Mouse (Mus musculus) hindbrain, embryonic 16.5 days (tissue): ENCODE data around the gene Tmem183a. TPM values are rescaled to one million over a fixed set of nuclear protein-coding genes. Genes with fewer than 3 reads are reported as not detected.

Experiments used
- ATAC-seq: fragments of 200-750 bp; cut with Nextera tagmentation; 2 replicates; pipeline ENCODE4 v1.8.0; 2017; ENCODE audit warnings: moderate TSS enrichment, moderate library complexity
- H3K27ac ChIP-seq: fragments of 300-500 bp; sonication (generic); 2 replicates; pipeline ENCODE4 v1.5.1; 2014; ENCODE audit warnings: low read depth, mild to moderate bottlenecking, control low read depth, low read length, moderate library complexity
- H3K27me3 ChIP-seq: fragments of 300-500 bp; sonication (generic); replicated peaks from 2 replicates; pipeline ENCODE4 v1.6.1; 2014; ENCODE audit warnings: low read length; ENCODE audit not compliant: control insufficient read depth, insufficient read depth
- H3K36me3 ChIP-seq: fragments of 300-500 bp; sonication (generic); 2 replicates; pipeline ENCODE4 v1.6.1; 2014; ENCODE audit warnings: mild to moderate bottlenecking, low read length, moderate library complexity, mixed read lengths; ENCODE audit not compliant: control insufficient read depth, insufficient read depth
- H3K4me1 ChIP-seq: fragments of 300-500 bp; sonication (generic); 2 replicates; pipeline ENCODE4 v1.6.1; 2014; ENCODE audit warnings: low read depth, low read length; ENCODE audit not compliant: control insufficient read depth, insufficient read depth
- H3K4me2 ChIP-seq: fragments of 300-500 bp; sonication (generic); 2 replicates; pipeline ENCODE4 v1.6.1; 2014; ENCODE audit warnings: mild to moderate bottlenecking, low read length, control low read depth, moderate library complexity
- H3K4me3 ChIP-seq: fragments of 300-500 bp; sonication (generic); 2 replicates; pipeline ENCODE4 v1.5.1; 2014; ENCODE audit warnings: mild to moderate bottlenecking, low read length, control low read depth, moderate library complexity
- H3K9ac ChIP-seq: fragments of 300-500 bp; sonication (generic); 2 replicates; pipeline ENCODE4 v1.6.1; 2014; ENCODE audit warnings: low read depth, mild to moderate bottlenecking, control low read depth, low read length, moderate library complexity
- H3K9me3 ChIP-seq: fragments of 300-500 bp; sonication (generic); 2 replicates; pipeline ENCODE4 v1.6.1; 2014; ENCODE audit warnings: mild to moderate bottlenecking, low read length, moderate library complexity; ENCODE audit not compliant: control insufficient read depth
- WGBS: fragments of 180-500 bp; shearing (Covaris S2); extraction: QIAGEN DNeasy Blood & Tissue Kit; methylation state at CpG from one replicate; pipeline ENCODE4 v1.1.7; 2014; 5-methylcytosine and 5-hydroxymethylcytosine counted together
- polyA plus RNA-seq: library from polyadenylated mRNA; unstranded; fragments of >200 nt; fragmentation: Nextera tagmentation; extraction: Ambion mirVana; gene quantifications from 2 replicates; pipeline ENCODE4 v1.2.1, GENCODE M21; 2015

Tmem183a gene
- polyA plus RNA-seq, 1 experiment from 2014 or later, result 132 TPM

DNA sequence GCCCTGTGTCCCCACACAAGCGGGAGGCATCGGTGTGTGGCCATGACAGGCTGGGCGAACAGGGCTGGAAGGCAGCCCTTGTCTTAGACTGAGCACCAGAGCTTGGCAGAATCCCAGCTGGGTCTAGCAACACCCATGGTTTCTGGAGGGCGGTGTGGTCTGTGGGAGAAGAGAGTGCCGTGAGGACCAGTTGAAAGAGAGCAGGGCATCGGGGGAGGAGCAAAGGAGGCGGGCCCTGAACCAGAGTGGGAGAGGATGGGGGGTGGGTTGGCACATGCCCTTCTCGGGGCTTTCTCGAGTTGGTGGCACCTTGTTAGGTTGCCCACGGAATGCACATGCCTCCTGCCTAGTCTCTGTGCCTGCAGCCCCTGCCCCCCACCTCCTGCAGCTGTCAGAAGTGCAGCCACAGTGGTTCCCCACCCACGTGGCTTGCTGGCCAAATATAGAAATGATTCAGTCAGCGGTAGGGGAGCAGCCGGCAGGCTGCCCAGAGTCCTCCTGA lies 29.0 kb downstream of the Tmem183a start, which contains the start of gene Ppfia4:
Gene Ppfia4, minus strand, starts transcription at position 159 of the 502 bp plus-strand sequence.
- Histone ChIP-seq H3K4me2 (no peak within 1 kb of the TSS), H3K9ac (no peak within 1 kb of the TSS)

GRCm38 (mm10) chr1:134331879-134332635 lies 29.7 kb downstream of the Tmem183a start:
- Histone ChIP-seq H3K9me3 (no peaks in the 10 kb centered on the region), H3K9ac (no peak overlapping the region), H3K27me3 (no peaks in the 10 kb centered on the region), H3K4me2 (no peak overlapping the region), H3K4me1 (peaks cover 3% of the 10 kb centered on the region; the same call in 1 of the 2 replicates), H3K4me3 (no peak overlapping the region), H3K27ac (no peak overlapping the region), H3K36me3 (peaks cover 2% of the 10 kb centered on the region)
- 58% methylated on average over 20 of the region's 20 CpGs for WGBS
- no peak; the same call in 1 of the 2 replicates for ATAC-seq

More for the DNA sequence above, 29.0 kb downstream of the Tmem183a start, which contains the start of gene Ppfia4:
- H3K9me3 ChIP-seq, result no peaks in the 10 kb centered on the region
- no peaks in the 10 kb centered on the region for H3K36me3 ChIP-seq
- 46% methylated on average over 13 of the region's 13 CpGs for WGBS
- no peak within 1 kb of the TSS for H3K4me3 ChIP-seq
- peaks cover 3% of the 10 kb centered on the region; the same call in 1 of the 2 replicates for H3K4me1 ChIP-seq
- ATAC-seq, result peak; percentile 72
- H3K27ac ChIP-seq, result no peak within 1 kb of the TSS
- H3K27me3 ChIP-seq, result no peaks in the 10 kb centered on the region

DNA sequence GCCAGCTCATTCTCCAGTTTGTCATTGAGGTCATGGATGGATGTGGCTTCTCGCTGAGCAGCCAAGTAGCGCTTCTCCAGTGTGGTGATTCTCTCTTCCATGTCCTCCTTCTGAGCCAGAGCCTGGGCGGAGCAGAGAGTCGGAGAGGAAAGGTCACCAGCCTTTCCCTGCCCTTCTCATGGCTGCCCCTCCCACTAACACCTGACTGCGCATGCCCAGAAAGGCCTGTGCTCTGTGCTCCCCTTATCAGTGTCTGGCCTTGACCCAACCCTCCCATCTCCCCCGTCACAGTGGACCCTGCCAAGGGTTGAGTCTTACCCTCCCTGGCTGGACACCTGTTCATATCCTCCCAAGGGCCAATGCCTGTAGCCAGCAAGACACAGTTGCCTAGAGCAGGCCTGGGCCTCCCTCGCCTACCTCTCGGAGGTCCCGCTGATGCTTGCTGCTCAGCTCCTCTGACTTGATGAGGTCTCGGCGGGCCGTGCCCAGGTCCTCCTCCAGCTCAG lies 34.9 kb downstream of the Tmem183a start:
- ATAC-seq, result no peak
- 91% methylated on average over 12 of the region's 12 CpGs for WGBS

DNA sequence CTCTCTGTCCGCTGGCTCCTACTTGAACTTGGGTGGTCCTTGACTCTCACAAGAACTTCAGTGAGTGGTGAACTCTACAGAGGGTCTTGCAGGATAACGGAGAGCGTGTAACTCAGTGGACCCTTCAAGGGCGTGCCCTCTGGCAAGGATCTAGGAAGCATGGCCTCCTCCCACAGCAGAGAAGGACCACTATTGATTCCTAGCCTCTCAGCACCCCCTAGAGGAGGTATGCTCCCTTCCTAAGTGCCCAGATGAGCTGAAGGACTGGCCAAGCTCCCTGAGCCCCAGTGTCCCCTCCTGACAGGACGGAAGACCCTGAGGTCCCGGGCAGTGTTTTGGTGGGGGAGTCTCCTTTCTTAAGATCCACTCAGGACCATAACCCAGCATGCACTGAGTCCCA lies 39.2 kb downstream of the Tmem183a start:
- H3K9me3 ChIP-seq, result no peaks in the 10 kb centered on the region
- no peak overlapping the region for H3K9ac ChIP-seq
- no peak for ATAC-seq
- no peak overlapping the region for H3K4me3 ChIP-seq
- no peaks in the 10 kb centered on the region for H3K27me3 ChIP-seq
- H3K36me3 ChIP-seq, result peaks cover 20% of the 10 kb centered on the region
- no peak overlapping the region for H3K27ac ChIP-seq
- H3K4me1 ChIP-seq, result no peaks in the 10 kb centered on the region; the same call in 1 of the 2 replicates
- H3K4me2 ChIP-seq, result no peak overlapping the region
- 94% methylated on average over 6 of the region's 6 CpGs for WGBS

More for the DNA sequence above, 34.9 kb downstream of the Tmem183a start:
- Histone ChIP-seq H3K4me3 (no peak overlapping the region), H3K27ac (no peak overlapping the region), H3K9ac (no peak overlapping the region), H3K36me3 (peaks cover 18% of the 10 kb centered on the region), H3K9me3 (no peaks in the 10 kb centered on the region), H3K4me2 (no peak overlapping the region), H3K27me3 (no peaks in the 10 kb centered on the region), H3K4me1 (no peaks in the 10 kb centered on the region)

- Histone ChIP-seq H3K4me2 (no peak overlapping the region), H3K36me3 (peaks cover 11% of the 10 kb centered on the region; the same call in 1 of the 2 replicates), H3K9ac (no peak overlapping the region), H3K27ac (no peak overlapping the region), H3K4me3 (no peak overlapping the region), H3K9me3 (no peaks in the 10 kb centered on the region), H3K27me3 (no peaks in the 10 kb centered on the region), H3K4me1 (no peaks in the 10 kb centered on the region; the same call in 1 of the 2 replicates)
- 0 out of 2 replicates have a peak, but pooled peaks have one; percentile 38 for ATAC-seq
- WGBS, result 39% methylated on average over 14 of the region's 14 CpGs
These were observed 41.0 kb downstream of the Tmem183a start for GRCm38 (mm10) chr1:134320691-134321301.

- Histone ChIP-seq H3K36me3 (peaks cover 10% of the 10 kb centered on the region), H3K4me2 (no peak overlapping the region), H3K4me3 (no peak overlapping the region), H3K27ac (no peak overlapping the region), H3K9ac (no peak overlapping the region), H3K9me3 (no peaks in the 10 kb centered on the region), H3K27me3 (no peaks in the 10 kb centered on the region), H3K4me1 (no peaks in the 10 kb centered on the region; the same call in 1 of the 2 replicates)
- 64% methylated on average over 5 of the region's 5 CpGs for WGBS
- ATAC-seq, result no peak
These were observed 43.5 kb downstream of the Tmem183a start for GRCm38 (mm10) chr1:134318261-134318660.

DNA sequence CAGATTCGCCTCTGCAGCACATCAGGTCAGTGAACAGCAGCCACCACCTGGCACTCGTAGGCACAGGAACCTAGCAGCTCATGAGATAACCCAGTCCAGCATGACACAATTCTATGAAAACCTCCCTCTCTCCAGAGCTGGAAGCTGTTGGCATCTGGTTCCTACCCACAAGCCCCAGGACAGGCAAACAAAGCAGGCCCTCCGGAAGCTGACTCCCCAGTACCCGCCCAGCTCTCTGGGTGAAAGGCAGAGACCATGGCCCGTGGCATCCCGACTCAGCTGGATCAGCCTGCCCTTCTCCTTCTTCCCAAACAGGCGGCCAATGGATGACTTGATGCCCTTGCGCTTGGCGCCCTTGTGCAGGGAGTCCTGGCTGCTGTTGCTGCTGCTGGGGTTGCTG lies 45.4 kb downstream of the Tmem183a start:
- Histone ChIP-seq H3K4me1 (no peaks in the 10 kb centered on the region; the same call in 1 of the 2 replicates), H3K4me2 (no peak overlapping the region), H3K36me3 (peaks cover 10% of the 10 kb centered on the region), H3K9ac (no peak overlapping the region), H3K9me3 (no peaks in the 10 kb centered on the region), H3K4me3 (no peak overlapping the region), H3K27me3 (no peaks in the 10 kb centered on the region), H3K27ac (no peak overlapping the region)
- 85% methylated on average over 9 of the region's 9 CpGs for WGBS
- no peak for ATAC-seq

GRCm38 (mm10) chr1:134315181-134315580 lies 46.6 kb downstream of the Tmem183a start:
- H3K4me3 ChIP-seq, result no peak overlapping the region
- H3K4me1 ChIP-seq, result no peaks in the 10 kb centered on the region
- H3K9me3 ChIP-seq, result no peaks in the 10 kb centered on the region
- ATAC-seq, result no peak
- no peak overlapping the region for H3K27ac ChIP-seq
- H3K36me3 ChIP-seq, result peaks cover 17% of the 10 kb centered on the region
- H3K27me3 ChIP-seq, result no peaks in the 10 kb centered on the region
- no peak overlapping the region for H3K4me2 ChIP-seq
- 90% methylated on average over 5 of the region's 5 CpGs for WGBS
- H3K9ac ChIP-seq, result no peak overlapping the region

DNA sequence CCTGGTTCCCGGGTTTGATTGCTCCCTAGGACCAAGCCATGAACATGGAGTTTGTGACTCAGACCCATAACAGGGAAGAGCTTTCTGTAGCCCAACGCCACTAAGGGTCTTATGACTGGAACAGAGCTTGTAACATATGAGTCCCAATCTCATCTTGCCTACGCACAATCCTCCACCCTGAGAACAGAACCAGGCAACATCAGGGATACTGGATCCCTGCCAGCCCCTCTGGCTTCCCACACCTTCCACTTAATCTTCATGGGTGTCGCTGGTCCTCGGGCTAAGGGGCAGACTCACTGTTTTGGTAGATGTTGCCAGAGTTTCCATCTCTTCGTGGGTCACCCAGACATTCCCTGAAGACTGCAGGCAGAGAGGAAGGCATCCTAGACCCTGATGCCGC lies 50.0 kb downstream of the Tmem183a start:
- 90% methylated on average over 7 of the region's 7 CpGs for WGBS
- ATAC-seq, result no peak
- peaks cover 18% of the 10 kb centered on the region for H3K36me3 ChIP-seq

More for the DNA sequence above, 50.0 kb downstream of the Tmem183a start:
- Histone ChIP-seq H3K27me3 (no peaks in the 10 kb centered on the region), H3K9me3 (no peaks in the 10 kb centered on the region), H3K4me3 (no peak overlapping the region), H3K27ac (no peak overlapping the region), H3K4me1 (no peaks in the 10 kb centered on the region), H3K4me2 (no peak overlapping the region), H3K9ac (no peak overlapping the region)
